Mouse (Mus musculus): ENCODE measurements at regions not wholly inside any gene's neighbourhood (a gene's known extent, or its start where the extent isn't known, plus 50 kb on each side); places are given as distances from the start of the nearest gene placed in this dataset.

DNA sequence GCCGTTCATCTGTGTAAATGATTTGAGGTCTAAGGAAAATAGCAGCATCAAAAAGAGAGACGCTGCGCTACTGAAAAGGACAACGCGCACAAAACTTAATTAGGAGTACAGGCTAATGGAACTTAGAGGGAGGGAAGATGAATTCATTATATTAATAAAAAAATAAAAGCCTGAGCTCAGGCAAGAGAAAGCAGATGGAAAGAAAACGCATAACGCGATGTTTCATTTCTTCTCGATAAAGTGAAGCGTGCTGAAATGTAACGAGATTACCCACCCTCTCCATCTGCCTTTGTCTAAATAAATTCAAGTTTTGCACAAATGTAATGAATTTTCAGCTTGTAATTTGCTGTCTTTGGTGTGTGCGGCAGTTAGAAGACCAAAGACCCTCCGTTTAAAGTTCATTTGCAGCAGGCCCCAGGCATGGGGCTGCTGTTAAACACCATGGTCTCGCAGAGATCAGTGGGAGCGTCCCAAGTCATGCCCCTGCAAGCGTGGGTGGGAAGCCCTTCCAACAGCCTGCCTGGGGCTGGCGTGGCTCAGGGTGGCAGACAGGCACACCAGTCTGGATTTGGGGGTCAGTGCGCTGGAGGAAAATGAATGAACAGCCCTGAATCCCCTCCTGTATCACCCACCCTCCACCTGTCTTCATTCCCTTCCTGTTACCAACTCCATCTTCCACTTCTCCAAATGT, 241.8 kb downstream of the Abcc12 start:
- TF ChIP-seq CTCF (IDR thresholded peaks at IDR 0.05; ENCODE audit: extremely low read depth, insufficient read length, insufficient replicate concordance, low read depth, low read length) (no peak), POLR2A (IDR thresholded peaks at IDR 0.05; ENCODE audit: low read depth, low read length) (no peak)

All from small intestine, adult 2 months (tissue).